Mouse (Mus musculus): Measurements from ENCODE around the gene Ica1. TPM values are rescaled to one million over a fixed set of nuclear protein-coding genes. Genes with fewer than 3 reads are reported as not detected.

The Ica1 gene
- polyA plus RNA-seq, 1 experiment from 2014 or later: 50.6 TPM

- Histone ChIP-seq H3K9ac (replicated peaks; ENCODE audit: low read depth) (no peak overlapping the region), H3K4me1 (ENCODE audit: insufficient read depth, low read depth, low read length) (no peaks in the 10 kb centered on the region), H3K27ac (ENCODE audit: low read length) (no peak overlapping the region), H3K27me3 (replicated peaks; ENCODE audit: insufficient read depth, low read length) (no peaks in the 10 kb centered on the region), H3K4me2 (replicated peaks; ENCODE audit: low read depth, low read length) (no peak overlapping the region), H3K4me3 (ENCODE audit: low read depth, low read length) (no peak overlapping the region), H3K9me3 (ENCODE audit: low read length) (no peaks in the 10 kb centered on the region), H3K36me3 (ENCODE audit: insufficient read depth, low read length) (no peaks in the 10 kb centered on the region)
- ATAC-seq (no peak), DNase-seq (ENCODE audit: low spot score) (no peak)
- 72% methylated on average over 4 of the region's 4 CpGs for WGBS
- TF ChIP-seq CTCF (IDR thresholded peaks at IDR 0.05) (peak; percentile 60), EP300 (IDR thresholded peaks at IDR 0.05) (no peak)
These were observed 39.9 kb downstream of the Ica1 start for GRCm38 (mm10) chr6:8738396-8738795.

DNA sequence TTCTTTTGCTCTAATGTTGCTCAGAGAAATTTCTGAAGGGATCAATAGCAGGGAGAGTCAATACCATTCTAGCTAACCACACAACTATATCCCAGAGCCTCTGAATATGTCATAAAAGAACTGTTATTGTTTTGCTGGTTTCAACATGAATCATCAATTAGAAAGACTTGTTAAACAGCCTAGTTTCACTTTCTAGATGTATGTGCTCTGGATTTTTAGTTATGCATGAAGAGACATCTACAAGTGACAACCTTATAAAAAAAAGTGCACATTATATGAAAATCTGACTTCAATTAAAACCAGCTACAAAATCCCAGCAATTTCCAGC lies 41.8 kb downstream of the Ica1 start:
- TF ChIP-seq EP300 (IDR thresholded peaks at IDR 0.05) (no peak), CTCF (IDR thresholded peaks at IDR 0.05) (no peak)
- ATAC-seq: no peak
- H3K27ac ChIP-seq (ENCODE audit: low read length): no peak overlapping the region

GRCm38 (mm10) chr6:8735657-8736492 lies 42.4 kb downstream of the Ica1 start:
- peak; percentile 83 for TF ChIP-seq CTCF (IDR thresholded peaks at IDR 0.05)
- TF ChIP-seq EP300 (IDR thresholded peaks at IDR 0.05): no peak
- DNase-seq (ENCODE audit: low spot score) (peak; percentile 79), ATAC-seq (peak; percentile 60)
- H3K4me1 ChIP-seq (ENCODE audit: insufficient read depth, low read depth, low read length): no peaks in the 10 kb centered on the region
- H3K4me2 ChIP-seq (replicated peaks; ENCODE audit: low read depth, low read length): no peak overlapping the region
- H3K4me3 ChIP-seq (ENCODE audit: low read depth, low read length): no peak overlapping the region
- H3K9ac ChIP-seq (replicated peaks; ENCODE audit: low read depth): no peak overlapping the region
- no peaks in the 10 kb centered on the region for H3K36me3 ChIP-seq (ENCODE audit: insufficient read depth, low read length)
- no peak overlapping the region for H3K27ac ChIP-seq (ENCODE audit: low read length)
- H3K27me3 ChIP-seq (replicated peaks; ENCODE audit: insufficient read depth, low read length): no peaks in the 10 kb centered on the region
- no peaks in the 10 kb centered on the region for H3K9me3 ChIP-seq (ENCODE audit: low read length)
- 55% methylated on average over 8 of the region's 8 CpGs for WGBS

More for the DNA sequence above, 41.8 kb downstream of the Ica1 start:
- H3K36me3 ChIP-seq (ENCODE audit: insufficient read depth, low read length): no peaks in the 10 kb centered on the region
- no peak overlapping the region for H3K4me3 ChIP-seq (ENCODE audit: low read depth, low read length)
- no peaks in the 10 kb centered on the region for H3K27me3 ChIP-seq (replicated peaks; ENCODE audit: insufficient read depth, low read length)
- H3K4me1 ChIP-seq (ENCODE audit: insufficient read depth, low read depth, low read length): no peaks in the 10 kb centered on the region
- H3K9ac ChIP-seq (replicated peaks; ENCODE audit: low read depth): no peak overlapping the region
- no peak overlapping the region for H3K4me2 ChIP-seq (replicated peaks; ENCODE audit: low read depth, low read length)
- no peak for DNase-seq (ENCODE audit: low spot score)
- no peaks in the 10 kb centered on the region for H3K9me3 ChIP-seq (ENCODE audit: low read length)

GRCm38 (mm10) chr6:8735044-8735443 lies 43.2 kb downstream of the Ica1 start:
- 87% methylated on average over 3 of the region's 3 CpGs for WGBS
- H3K27me3 ChIP-seq (replicated peaks; ENCODE audit: insufficient read depth, low read length): no peaks in the 10 kb centered on the region
- no peak overlapping the region for H3K4me3 ChIP-seq (ENCODE audit: low read depth, low read length)
- no peaks in the 10 kb centered on the region for H3K4me1 ChIP-seq (ENCODE audit: insufficient read depth, low read depth, low read length)
- ATAC-seq (no peak), DNase-seq (ENCODE audit: low spot score) (no peak)
- H3K4me2 ChIP-seq (replicated peaks; ENCODE audit: low read depth, low read length): no peak overlapping the region
- H3K9me3 ChIP-seq (ENCODE audit: low read length): no peaks in the 10 kb centered on the region
- H3K27ac ChIP-seq (ENCODE audit: low read length): no peak overlapping the region
- H3K9ac ChIP-seq (replicated peaks; ENCODE audit: low read depth): no peak overlapping the region
- no peak for TF ChIP-seq CTCF (IDR thresholded peaks at IDR 0.05)
- no peak for TF ChIP-seq EP300 (IDR thresholded peaks at IDR 0.05)
- no peaks in the 10 kb centered on the region for H3K36me3 ChIP-seq (ENCODE audit: insufficient read depth, low read length)

DNA sequence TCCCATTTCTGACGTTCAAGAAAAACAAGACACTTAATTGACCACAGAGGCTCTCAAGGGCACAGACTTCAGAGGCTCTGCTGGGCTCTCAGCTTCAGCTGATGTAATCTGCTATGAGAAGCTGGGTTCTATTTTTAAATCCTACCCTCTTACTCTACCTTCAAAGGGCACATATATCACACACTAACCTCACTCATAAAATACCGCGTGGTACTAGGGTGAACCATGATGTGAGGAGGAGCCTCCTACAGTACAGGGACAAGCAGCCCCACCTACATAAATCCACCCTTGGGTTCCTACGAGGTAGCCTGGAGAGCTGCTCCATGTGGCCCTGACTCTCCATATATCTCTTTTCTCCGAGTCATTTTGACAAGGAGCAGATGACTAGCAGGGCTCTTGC lies 45.8 kb downstream of the Ica1 start:
- Histone ChIP-seq H3K4me2 (replicated peaks; ENCODE audit: low read depth, low read length) (no peak overlapping the region), H3K9me3 (ENCODE audit: low read length) (no peaks in the 10 kb centered on the region), H3K4me1 (ENCODE audit: insufficient read depth, low read depth, low read length) (no peaks in the 10 kb centered on the region), H3K27me3 (replicated peaks; ENCODE audit: insufficient read depth, low read length) (no peaks in the 10 kb centered on the region), H3K27ac (ENCODE audit: low read length) (no peak overlapping the region), H3K9ac (replicated peaks; ENCODE audit: low read depth) (no peak overlapping the region), H3K36me3 (ENCODE audit: insufficient read depth, low read length) (no peaks in the 10 kb centered on the region), H3K4me3 (ENCODE audit: low read depth, low read length) (no peak overlapping the region)
- WGBS: 40% methylated on average over 5 of the region's 5 CpGs
- DNase-seq (ENCODE audit: low spot score) (peak; percentile 27), ATAC-seq (peak; percentile 65)
- TF ChIP-seq CTCF (IDR thresholded peaks at IDR 0.05): no peak
- TF ChIP-seq EP300 (IDR thresholded peaks at IDR 0.05): no peak

DNA sequence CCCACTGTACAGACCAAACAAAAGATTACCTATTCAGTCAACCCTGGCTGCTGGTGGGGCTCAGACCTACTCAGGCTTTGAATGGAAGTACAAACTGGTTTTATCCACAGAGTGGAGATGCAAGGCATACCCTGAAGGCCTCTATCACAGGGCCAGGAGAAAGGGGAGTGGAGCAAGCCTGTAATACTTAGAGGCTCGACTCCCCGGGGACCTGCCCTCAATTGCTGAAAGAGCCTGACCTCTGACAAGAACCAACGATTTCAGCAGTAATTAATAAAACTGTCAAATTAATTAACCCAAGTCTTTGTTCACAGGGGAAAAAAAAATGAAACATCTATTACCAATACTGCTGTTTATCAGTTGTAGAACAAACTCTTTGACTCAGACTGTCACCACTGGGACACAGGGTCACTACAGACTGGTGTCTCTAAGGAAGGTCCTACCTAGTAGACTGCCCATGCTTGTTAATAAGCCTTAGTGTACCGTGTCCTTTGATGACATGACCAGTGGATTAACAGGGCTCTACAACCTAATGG lies 46.6 kb downstream of the Ica1 start:
- H3K9ac ChIP-seq (replicated peaks; ENCODE audit: low read depth): no peak overlapping the region
- no peak for DNase-seq (ENCODE audit: low spot score)
- H3K4me3 ChIP-seq (ENCODE audit: low read depth, low read length): no peak overlapping the region
- ATAC-seq: no peak
- no peaks in the 10 kb centered on the region for H3K27me3 ChIP-seq (replicated peaks; ENCODE audit: insufficient read depth, low read length)
- no peak overlapping the region for H3K4me2 ChIP-seq (replicated peaks; ENCODE audit: low read depth, low read length)
- H3K27ac ChIP-seq (ENCODE audit: low read length): no peak overlapping the region
- no peaks in the 10 kb centered on the region for H3K36me3 ChIP-seq (ENCODE audit: insufficient read depth, low read length)
- no peaks in the 10 kb centered on the region for H3K4me1 ChIP-seq (ENCODE audit: insufficient read depth, low read depth, low read length)
- 48% methylated on average over 4 of the region's 4 CpGs for WGBS
- no peaks in the 10 kb centered on the region for H3K9me3 ChIP-seq (ENCODE audit: low read length)
- no peak for TF ChIP-seq EP300 (IDR thresholded peaks at IDR 0.05)
- TF ChIP-seq CTCF (IDR thresholded peaks at IDR 0.05): no peak
